Mouse (Mus musculus): Measurements from ENCODE around the gene Aldh2.

Gene Aldh2

GRCm38 (mm10) chr5:121594714-121595313, 1.2 kb upstream of the Aldh2 start:
- DNase-seq = no peak

DNA sequence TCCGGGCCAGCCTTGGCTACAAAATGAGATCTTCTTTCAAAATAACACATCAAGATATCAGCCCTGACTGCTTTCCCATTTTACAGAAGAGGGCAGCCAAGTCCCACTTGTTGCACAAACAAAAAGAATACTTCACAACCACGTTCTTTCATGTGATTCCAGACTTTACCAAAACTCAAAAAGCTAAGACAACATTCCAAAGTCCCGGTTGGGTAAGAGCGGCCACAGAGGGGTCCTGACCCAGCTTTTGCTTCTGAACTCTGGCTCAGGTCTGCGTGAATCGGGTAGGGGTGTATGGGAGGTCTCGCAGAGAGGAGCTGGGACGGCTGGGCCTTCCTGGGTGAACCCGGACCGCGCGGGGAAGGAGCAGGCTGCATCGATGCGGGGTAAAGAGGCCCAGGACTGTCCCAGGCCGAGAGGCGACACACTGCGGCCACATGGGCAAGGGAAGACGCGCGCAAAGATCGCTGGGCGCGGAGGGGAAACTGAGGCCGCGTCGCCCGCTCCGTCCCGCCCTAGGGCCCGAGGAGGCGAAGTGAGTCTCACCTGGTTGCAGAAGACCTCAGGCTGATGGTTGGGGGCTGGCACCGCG, 712 bp downstream of the Aldh2 start:
- DNase-seq = no peak

- no peak for DNase-seq
These were observed 1.4 kb downstream of the Aldh2 start for GRCm38 (mm10) chr5:121592064-121592815.

- DNase-seq = no peak
These were observed 2.1 kb downstream of the Aldh2 start for GRCm38 (mm10) chr5:121591417-121592063.

- DNase-seq = no peak
These were observed 3.7 kb downstream of the Aldh2 start for GRCm38 (mm10) chr5:121589928-121590327.

DNA sequence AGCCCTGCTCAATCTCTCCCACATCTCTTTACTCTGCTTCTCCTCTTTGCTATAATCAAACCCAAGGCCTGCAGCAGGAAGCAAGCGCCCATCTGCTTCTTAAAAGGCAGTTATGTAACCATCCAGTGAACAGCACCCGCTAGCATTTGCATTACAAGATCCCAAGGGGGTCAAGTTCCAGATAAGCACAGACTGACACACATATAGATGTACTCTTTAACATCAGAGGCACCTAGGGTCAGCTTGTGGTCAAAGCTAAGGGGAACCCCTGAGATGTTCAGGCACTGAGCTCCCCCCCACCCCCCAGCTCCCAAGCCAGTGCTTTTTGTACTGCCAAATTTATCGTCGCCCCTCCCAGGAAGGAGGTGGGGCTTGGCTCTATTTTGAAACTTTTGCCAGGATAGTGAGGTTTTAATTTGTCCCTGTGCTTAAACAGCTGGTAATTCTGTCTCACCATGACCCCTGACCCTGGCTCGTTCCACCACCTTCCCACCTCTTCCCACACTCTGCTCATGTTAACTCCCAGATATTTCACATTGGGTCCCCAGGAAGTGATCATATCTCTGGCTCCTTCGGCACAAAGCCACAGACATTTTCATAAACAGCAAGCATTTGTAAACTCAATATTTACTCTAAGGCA, 7.1 kb downstream of the Aldh2 start:
- peak; percentile 39 for DNase-seq

DNA sequence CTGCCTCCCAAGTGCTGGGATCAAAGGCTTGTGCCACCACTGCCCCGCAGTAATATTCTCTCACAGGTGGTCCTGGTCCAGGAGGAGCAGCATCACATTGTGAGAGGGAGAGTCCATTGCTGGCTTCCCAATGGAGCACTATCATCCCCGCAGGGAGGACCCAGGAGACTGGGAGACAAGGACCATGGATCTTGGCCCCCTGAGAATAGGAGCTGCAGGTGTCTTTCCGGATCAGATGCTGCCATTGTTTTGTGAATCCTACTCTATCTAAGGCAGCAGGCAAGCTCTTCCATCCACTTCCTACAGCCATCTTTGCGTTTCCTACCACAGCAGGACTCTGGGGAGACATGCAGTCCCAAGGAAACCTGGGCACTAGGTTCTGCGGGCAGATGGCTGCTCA, 7.9 kb downstream of the Aldh2 start:
- no peak for DNase-seq

DNA sequence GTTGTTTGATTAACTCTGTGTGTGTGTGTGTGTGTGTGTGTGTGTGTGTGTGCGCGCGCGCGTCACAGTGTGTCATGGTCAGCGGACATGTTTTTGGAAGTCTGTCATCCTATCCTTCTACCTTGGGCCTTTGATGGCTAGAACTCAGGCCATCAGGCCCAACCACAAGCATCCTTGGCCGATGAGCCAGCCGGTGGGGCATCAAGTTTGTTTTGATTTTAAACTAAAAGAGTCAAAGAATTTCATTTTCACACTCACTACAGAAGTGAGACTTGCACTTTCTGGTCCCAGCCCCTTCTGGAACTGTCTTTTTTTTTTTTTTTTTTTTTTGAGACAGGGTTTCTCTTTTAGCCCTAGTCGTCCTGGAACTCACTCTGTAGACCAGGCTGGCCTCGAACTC, 8.6 kb downstream of the Aldh2 start:
- DNase-seq = no peak

DNA sequence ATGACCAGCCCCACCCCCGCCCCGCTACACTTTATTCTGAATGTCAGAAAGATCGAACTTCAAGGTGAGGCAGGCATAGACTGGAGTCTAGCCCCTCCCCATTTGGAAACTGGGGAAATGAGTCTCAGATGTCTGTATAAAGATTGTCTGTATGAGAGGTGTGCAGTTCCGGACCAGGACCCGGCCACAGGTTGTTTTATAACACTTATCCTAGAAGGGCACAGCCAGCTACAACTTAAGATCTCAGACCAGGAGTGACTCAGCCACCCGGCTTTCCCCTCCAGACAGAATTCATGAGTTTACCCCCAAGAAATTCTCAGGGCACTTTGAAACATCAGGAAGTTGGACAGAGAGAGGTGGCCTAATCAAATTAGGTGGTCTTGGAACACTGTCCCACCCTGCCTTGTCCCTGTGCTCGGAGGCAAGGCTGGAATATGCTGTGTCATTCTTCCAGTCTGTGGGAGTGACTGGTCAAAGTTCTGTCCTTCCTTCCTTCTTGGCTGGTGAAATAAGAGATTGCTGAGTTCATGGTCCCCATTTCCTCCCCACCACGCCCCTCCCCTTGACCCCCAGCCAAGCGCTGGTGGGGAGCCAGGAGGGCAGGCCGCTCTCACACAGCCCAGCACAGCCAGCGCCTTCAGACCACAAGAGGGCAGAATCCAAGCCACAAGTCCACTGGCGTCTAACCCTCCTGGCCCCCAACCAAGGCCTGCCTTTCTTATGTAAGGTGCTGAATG, 9.7 kb downstream of the Aldh2 start:
- DNase-seq = peak; percentile 98

- no peak for DNase-seq
These were observed 11.7 kb downstream of the Aldh2 start for GRCm38 (mm10) chr5:121581945-121582344.

GRCm38 (mm10) chr5:121576927-121577488, 16.6 kb downstream of the Aldh2 start:
- DNase-seq = no peak

DNA sequence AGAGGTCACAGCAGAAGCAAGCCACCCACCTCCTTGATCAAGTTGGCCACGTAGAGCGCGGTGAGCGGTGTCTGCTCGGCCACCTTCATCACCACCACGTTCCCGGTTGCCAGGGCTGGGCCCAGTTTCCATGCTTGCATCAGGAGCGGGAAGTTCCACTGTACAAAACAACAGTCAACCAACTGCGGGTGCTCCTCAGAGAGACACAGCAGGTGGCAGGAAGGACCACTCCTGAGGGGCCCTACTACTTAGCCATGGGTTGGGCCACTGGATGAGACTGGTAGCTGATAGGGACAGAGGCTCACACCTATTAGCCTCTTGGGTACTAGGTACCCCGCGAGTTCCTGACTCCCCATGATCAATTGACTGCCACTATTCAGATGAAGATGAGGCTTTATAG, 17.8 kb downstream of the Aldh2 start:
- DNase-seq = no peak

DNA sequence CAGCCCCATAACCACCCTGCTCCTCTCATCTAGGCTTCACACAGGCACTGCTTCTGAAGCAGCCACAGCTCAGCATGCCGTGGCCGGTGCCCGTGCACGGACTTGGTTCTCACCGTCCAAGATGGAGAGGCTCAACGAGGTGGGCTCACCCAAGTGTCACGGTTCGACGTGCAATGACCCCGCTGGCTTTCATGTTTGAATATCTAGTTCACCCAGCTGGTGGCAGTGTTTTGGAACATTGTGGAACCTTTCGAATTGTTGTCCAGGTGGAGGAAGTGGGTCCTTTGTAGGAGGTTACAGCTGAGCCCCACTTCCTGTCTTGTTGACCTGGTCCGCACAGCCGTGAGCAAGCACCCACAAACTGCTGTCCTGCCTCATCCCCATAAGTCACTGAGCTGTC, 19.5 kb downstream of the Aldh2 start:
- no peak for DNase-seq

GRCm38 (mm10) chr5:121570787-121571186, 22.8 kb downstream of the Aldh2 start:
- no peak for DNase-seq

DNA sequence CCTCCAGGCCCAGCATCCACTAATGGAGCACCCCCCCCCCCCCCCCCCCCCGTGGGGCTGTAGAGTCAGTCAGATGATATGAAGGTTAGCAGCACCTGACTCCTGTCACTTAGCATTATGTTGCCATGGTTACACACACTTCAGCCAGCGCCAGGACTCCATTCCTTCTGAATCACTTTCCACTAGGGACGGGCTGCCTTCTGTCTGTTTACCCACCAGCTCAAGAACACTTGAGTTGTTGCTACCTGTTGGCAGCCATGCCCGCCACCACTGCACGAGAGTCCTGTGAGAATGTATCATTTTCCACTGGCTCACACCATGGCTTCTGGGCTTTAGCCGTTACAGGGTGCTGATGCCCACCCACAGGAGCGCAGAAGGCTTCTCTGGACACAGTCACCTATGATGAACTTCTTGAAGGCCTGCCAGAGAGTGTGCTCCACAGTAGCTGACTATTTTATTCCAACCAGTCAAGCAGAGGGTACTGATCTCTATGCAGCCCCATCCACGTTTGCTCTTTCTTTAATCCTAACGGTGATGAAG, 23.7 kb downstream of the Aldh2 start:
- no peak for DNase-seq

DNA sequence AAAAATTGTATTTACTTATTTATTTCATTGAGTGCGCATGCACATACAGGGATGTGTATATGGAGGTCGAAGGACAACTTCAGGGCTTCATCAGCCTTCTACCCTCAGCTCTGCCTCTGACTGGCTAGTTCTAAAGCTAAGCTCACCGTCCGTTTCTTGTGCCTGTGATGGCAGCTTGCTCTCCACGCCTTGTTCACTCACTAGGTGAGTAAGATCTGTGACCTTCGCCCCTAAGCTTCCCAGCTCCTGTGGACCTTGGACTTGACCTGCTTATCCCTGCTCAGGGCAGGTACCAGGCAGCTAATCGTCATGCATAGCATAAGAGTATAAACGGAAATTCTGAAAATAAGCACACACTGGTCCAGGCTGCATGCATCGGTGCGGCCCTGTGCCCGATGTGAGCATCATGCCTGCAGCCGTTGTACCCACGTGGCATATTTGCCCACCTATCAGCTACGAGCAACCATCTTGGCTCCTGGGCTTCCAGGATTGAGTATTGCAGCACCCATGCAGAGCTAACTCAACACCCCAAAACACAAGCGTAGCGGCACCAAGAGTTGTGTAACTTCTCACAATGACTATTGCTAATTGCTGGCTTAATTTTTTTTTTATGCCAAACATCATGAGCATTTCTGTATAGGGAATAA, 27.5 kb downstream of the Aldh2 start:
- DNase-seq = peak; percentile 80

- DNase-seq = peak; percentile 79
These were observed 29.1 kb downstream of the Aldh2 start for GRCm38 (mm10) chr5:121564468-121564895.

- no peak for DNase-seq
These were observed 31.2 kb downstream of the Aldh2 start for GRCm38 (mm10) chr5:121562436-121562835.

DNA sequence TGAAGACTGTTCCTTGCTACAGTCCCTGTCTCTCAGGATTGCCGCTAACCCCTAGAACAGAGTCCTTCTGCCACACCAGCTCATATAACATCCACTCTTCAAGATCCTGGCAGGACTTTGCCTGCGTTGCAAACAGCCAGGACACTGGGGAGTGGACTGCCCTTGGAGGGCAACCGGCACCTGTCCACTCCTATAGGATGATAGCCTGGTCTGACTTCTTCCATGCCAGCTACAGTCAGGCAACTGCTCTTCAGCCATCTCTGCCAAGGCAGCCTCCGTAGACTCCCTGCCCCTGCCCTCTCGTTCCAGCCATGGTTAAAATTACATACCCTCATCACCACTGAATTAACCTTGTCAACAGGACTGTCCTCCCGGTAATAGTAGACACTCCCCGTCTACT, 44.4 kb downstream of the Aldh2 start:
- DNase-seq = no peak

DNA sequence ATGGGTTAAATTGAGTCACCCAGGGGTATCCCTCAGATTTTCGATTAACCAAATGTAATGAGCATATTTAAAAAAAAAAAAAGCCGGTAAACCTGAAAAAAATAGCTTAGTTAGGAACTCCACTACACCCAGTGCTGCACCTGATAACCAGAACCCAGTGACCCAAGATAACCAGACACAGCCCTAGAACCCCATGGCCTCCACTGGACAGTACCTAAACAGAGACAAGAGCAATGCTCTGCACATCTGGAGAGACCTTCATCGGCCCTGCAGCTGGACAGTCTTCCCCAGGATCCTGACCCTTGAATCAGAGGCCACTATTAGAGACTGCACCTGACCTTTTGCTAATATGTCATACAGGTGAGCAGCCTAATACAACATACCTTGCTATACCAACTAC, 46.5 kb downstream of the Aldh2 start:
- no peak for DNase-seq

GRCm38 (mm10) chr5:121546530-121546895, 47.1 kb downstream of the Aldh2 start:
- peak; percentile 52 for DNase-seq
